Mouse (Mus musculus) liver, embryonic 14.5 days (tissue): ENCODE results near the gene Pld3. TPM values are rescaled to one million over a fixed set of nuclear protein-coding genes. Genes with fewer than 3 reads are reported as not detected.

Experiments used
- ATAC-seq: fragments of 200-750 bp; cut with Nextera tagmentation; 2 replicates; pipeline ENCODE4 v1.8.0; 2017; ENCODE audit warnings: moderate number of reproducible peaks, mild to moderate bottlenecking, moderate library complexity; ENCODE audit not compliant: insufficient read depth
- DNase-seq, 3 experiments: peaks; one replicate each; pipeline ENCODE4 v3.0.0-alpha.2; 2012 to 2013; ENCODE audit warnings: low read depth in 3 of 3, low spot score in 3 of 3
- H3K27ac ChIP-seq: fragments of 300-500 bp; sonication (generic); 2 replicates; pipeline ENCODE4 v1.5.1; 2014; ENCODE audit warnings: moderate library complexity, mild to moderate bottlenecking, control low read depth, inconsistent platforms
- H3K27me3 ChIP-seq: fragments of 300-500 bp; sonication (generic); 2 replicates; pipeline ENCODE4 v1.6.1; 2014; ENCODE audit warnings: mild to moderate bottlenecking, low read length, moderate library complexity; ENCODE audit not compliant: control insufficient read depth, insufficient read depth
- H3K36me3 ChIP-seq: fragments of 300-500 bp; sonication (generic); replicated peaks from 2 replicates; pipeline ENCODE4 v1.6.1; 2014; ENCODE audit warnings: low read depth; ENCODE audit not compliant: control insufficient read depth, insufficient read depth
- H3K4me1 ChIP-seq, 2 experiments: fragments of 200-500 bp in 1 of 2; fragments of 300-500 bp in 1 of 2; sonication (generic) in 1 of 2; replicated peaks; 2 replicates each; pipeline ENCODE4 v1.6.1; 2012 to 2014; ENCODE audit warnings: antibody characterized with exemption in 1 of 2, inconsistent platforms in 1 of 2, low read length in 1 of 2; ENCODE audit not compliant: control insufficient read depth in 2 of 2, insufficient read depth in 2 of 2
- H3K4me2 ChIP-seq: fragments of 300-500 bp; sonication (generic); 2 replicates; pipeline ENCODE4 v1.6.1; 2014; ENCODE audit warnings: low read depth, mild to moderate bottlenecking, control low read depth, moderate library complexity
- H3K4me3 ChIP-seq, 2 experiments: fragments of 200-500 bp in 1 of 2; fragments of 300-500 bp in 1 of 2; sonication (generic) in 1 of 2; 2 replicates each; pipeline ENCODE4 v1.5.1; 2012 to 2014; ENCODE audit warnings: low read depth in 2 of 2, low read length in 2 of 2, mild to moderate bottlenecking in 2 of 2, control low read depth in 1 of 2, inconsistent platforms in 1 of 2, moderate library complexity in 1 of 2; ENCODE audit not compliant: insufficient read depth in 1 of 2
- H3K9ac ChIP-seq: fragments of 300-500 bp; sonication (generic); replicated peaks from 2 replicates; pipeline ENCODE4 v1.6.1; 2014; ENCODE audit warnings: mild to moderate bottlenecking, control low read depth, moderate library complexity
- H3K9me3 ChIP-seq: fragments of 300-500 bp; sonication (generic); 2 replicates; pipeline ENCODE4 v1.6.1; 2016; ENCODE audit warnings: low read length, mixed read lengths; ENCODE audit not compliant: control insufficient read depth
- CTCF ChIP-seq: IDR thresholded peaks from 2 replicates; pipeline ENCODE4 v1.5.1; 2016; ENCODE audit warnings: antibody characterized with exemption, low read depth, control low read depth
- EP300 ChIP-seq: IDR thresholded peaks from 2 replicates; pipeline ENCODE4 v1.6.1; 2016; ENCODE audit warnings: antibody characterized with exemption, low read depth
- WGBS: fragments of 180-500 bp; shearing (Covaris S2); extraction: QIAGEN DNeasy Blood & Tissue Kit; methylation state at CpG from one replicate; pipeline ENCODE4 v1.1.7; 2014; ENCODE audit not compliant: insufficient replicate concordance; 5-methylcytosine and 5-hydroxymethylcytosine counted together
- polyA plus RNA-seq, 2 experiments: library from polyadenylated mRNA; depleted of rRNA in 1 of 2; stranded (reverse) in 1 of 2; unstranded in 1 of 2; fragments of >200 nt; fragmentation: Nextera tagmentation in 1 of 2; extraction: Ambion mirVana in 1 of 2; gene quantifications; 2 replicates each; pipeline versions ENCODE4 v1.2.1 to v1.2.3; 2012 to 2014

Gene Pld3
- polyA plus RNA-seq (2012; rRNA removed), result 48.9 and 55.9 TPM in 2 replicates
- polyA plus RNA-seq (2014; fragmentation: Nextera tagmentation; extraction: Ambion mirVana), result 55.0 TPM in 2 replicates

DNA sequence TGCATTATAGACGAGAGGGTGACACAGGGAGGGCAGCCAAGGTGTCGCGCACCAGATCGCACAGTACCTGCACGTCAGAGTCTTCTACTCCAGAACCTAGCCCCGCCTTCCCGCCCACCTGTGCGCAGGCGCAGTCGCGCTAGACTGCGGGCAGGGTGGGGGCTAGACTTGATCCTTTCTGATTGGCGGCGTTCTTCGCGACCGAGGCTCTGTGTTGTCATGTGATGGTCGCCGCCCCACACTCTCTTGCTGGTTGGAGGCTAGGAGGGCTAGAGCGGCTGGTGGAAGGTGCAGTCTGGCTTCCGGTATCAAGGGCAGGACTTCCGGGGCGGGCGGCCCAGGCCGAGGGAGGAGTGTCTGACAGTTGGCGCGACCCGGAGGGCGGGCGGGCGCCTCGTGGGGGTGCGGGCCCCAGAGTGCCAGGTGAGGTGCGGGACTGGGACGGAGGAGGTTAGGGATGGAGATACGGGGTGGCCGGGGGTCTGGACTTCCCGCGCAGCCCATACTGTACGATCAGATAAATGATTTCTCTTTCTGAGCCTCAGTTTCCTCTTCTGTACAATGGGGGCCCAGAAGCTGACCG is at the start of gene Pld3, which contains the start of gene 2310022A10Rik:
Gene Pld3, minus strand, starts transcription at position 288 of the 583 bp plus-strand sequence.
Gene 2310022A10Rik, plus strand, starts transcription at position 303 of the 583 bp plus-strand sequence.
- H3K36me3 ChIP-seq, result peaks cover 8% of the 10 kb centered on the region
- H3K9me3 ChIP-seq, result no peaks in the 10 kb centered on the region
- H3K27ac ChIP-seq, result peak within 1 kb of the TSS; percentile 69
- peak within 1 kb of the TSS; percentile 93 to 95 for H3K4me3 ChIP-seq
- DNase-seq (peak; percentile 93 to 95 (median 93)), ATAC-seq (peak; percentile 100)
- H3K27me3 ChIP-seq, result no peaks in the 10 kb centered on the region
- under 1% methylated on average over 41 of the region's 41 CpGs for WGBS
- H3K4me2 ChIP-seq, result peak within 1 kb of the TSS; percentile 93
- TF ChIP-seq CTCF, result no peak
- TF ChIP-seq EP300, result no peak; the same call in 1 of the 2 replicates
- peak within 1 kb of the TSS; percentile 85 for H3K9ac ChIP-seq
- H3K4me1 ChIP-seq, result peaks cover 7 to 11% of the 10 kb centered on the region in 2 experiments

DNA sequence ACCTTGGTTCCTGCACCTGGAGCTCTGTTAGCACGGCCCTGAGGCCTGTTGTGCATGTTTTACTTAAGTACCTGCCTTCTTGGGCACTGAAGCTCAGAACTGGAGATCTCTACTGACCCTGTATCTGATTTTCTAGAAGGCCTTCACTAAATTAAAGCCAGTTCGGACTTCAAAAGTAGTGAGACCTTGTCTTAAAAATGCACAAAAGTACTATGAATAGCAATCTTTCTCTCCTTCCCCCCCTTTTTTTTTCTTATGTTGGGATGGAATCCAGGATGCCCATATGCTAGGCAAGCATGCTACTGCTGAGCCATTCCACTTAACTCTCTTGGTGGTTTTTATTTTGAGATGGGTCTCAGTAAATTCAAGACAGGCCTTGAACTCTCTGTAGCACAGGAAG is 49.1 kb upstream of the Pld3 start:
- Histone ChIP-seq H3K27ac (no peak overlapping the region), H3K4me3 (no peak overlapping the region), H3K36me3 (no peaks in the 10 kb centered on the region), H3K9me3 (no peaks in the 10 kb centered on the region), H3K4me2 (no peak overlapping the region), H3K4me1 (peaks cover 0 to 20% of the 10 kb centered on the region in 2 experiments; a peak in 2 of 4 replicates), H3K27me3 (no peaks in the 10 kb centered on the region), H3K9ac (no peak overlapping the region)
- TF ChIP-seq CTCF (no peak), EP300 (no peak)
- WGBS, result 57% methylated on average over 2 of the region's 2 CpGs
- no peak for DNase-seq
- no peak for ATAC-seq

GRCm38 (mm10) chr7:27601628-27602027 is 48.6 kb upstream of the Pld3 start:
- Histone ChIP-seq H3K27ac (no peak overlapping the region), H3K4me2 (no peak overlapping the region), H3K36me3 (no peaks in the 10 kb centered on the region), H3K9me3 (no peaks in the 10 kb centered on the region), H3K4me1 (peaks cover 4 to 23% of the 10 kb centered on the region in 2 experiments), H3K4me3 (no peak overlapping the region), H3K27me3 (no peaks in the 10 kb centered on the region), H3K9ac (no peak overlapping the region)
- TF ChIP-seq CTCF (no peak), EP300 (no peak)
- DNase-seq (no peak), ATAC-seq (no peak)
- 68% methylated on average over 4 of the region's 4 CpGs for WGBS

GRCm38 (mm10) chr7:27598053-27598452 is 45.0 kb upstream of the Pld3 start:
- Histone ChIP-seq H3K9ac (no peak overlapping the region), H3K36me3 (peaks cover 4% of the 10 kb centered on the region; the same call in 1 of the 2 replicates), H3K4me2 (no peak overlapping the region), H3K4me3 (no peak overlapping the region), H3K4me1 (peaks cover 35 to 46% of the 10 kb centered on the region in 2 experiments), H3K9me3 (no peaks in the 10 kb centered on the region), H3K27me3 (no peaks in the 10 kb centered on the region), H3K27ac (no peak overlapping the region)
- ATAC-seq, result no peak
- no peak for DNase-seq
- no peak for TF ChIP-seq EP300
- TF ChIP-seq CTCF, result no peak
- WGBS, result 82% methylated on average over 7 of the region's 7 CpGs
